In the genomic region with DNA sequence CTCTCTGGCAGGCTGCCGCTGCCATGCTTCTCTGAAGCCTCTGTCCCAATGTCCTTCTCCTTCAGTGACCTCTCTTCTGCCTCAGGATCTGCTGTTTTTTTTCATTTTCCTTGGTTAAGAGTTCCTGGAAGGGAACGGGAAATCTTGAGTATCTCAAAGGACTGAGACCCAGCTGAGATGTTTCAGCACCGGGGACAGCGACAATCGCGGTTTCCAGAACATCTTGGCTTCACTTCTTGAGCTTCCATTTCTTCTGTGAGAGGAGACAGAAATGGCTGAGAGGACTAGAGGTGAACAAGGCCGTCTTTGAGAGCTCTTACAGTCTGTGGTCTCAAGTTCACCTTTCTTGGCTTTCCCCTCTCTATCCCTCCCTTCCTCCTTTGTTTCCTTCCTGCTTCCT, we compare ENCODE assay signal across 10 mouse cellular contexts.
DNase-seq lines count a peak whose midpoint lies in the region; ATAC-seq lines count a peak whose summit lies in the region.
"Had no signal": no experiment of that assay in that cellular context is flagged by ENCODE, and none has a peak within 500 bp of the region (broad histone marks: within the 10 kb centered on the region; RNA-seq: fewer than 3 reads in every experiment).

No protein-coding gene starts in this region.

- H3K9me3 ChIP-seq in heart, embryonic 10.5 days, result no peaks in the 10 kb centered on the region
- no peaks in the 10 kb centered on the region for H3K9me3 ChIP-seq in heart, embryonic 11.5 days (replicated peaks; ENCODE audit: control insufficient read depth, low read length)
- H3K9me3 ChIP-seq: heart, embryonic 13.5 days; neural tube, embryonic 13.5 days had no signal

- no peak overlapping the region for H3K4me2 ChIP-seq in heart, embryonic 11.5 days
- H3K4me2 ChIP-seq: heart, embryonic 13.5 days; neural tube, embryonic 13.5 days had no signal

- ATAC-seq in heart, embryonic 11.5 days (replicated peaks; ENCODE audit: insufficient number of reproducible peaks, low FRiP score, low TSS enrichment), result no peak

- no peaks in the 10 kb centered on the region; the same call in 1 of the 2 replicates for H3K4me1 ChIP-seq in heart, embryonic 10.5 days
- H3K4me1 ChIP-seq in heart, embryonic 11.5 days (ENCODE audit: control insufficient read depth, insufficient read depth, low read length), result no peaks in the 10 kb centered on the region
- H3K4me1 ChIP-seq: heart, embryonic 13.5 days had no signal

- DNase-seq in heart, embryonic 10.5 days (ENCODE audit: low spot score), result peak; percentile 83
- peak; percentile 65 for DNase-seq in 3T3-L1 (ENCODE audit: low read depth, low spot score)
- peak; percentile 70 for DNase-seq in adrenal gland, postnatal 14 days
- peak; percentile 92 for DNase-seq in kidney, postnatal 4 days
- DNase-seq in testis, postnatal 14 days (ENCODE audit: low spot score), result peak; percentile 18
- no peak for DNase-seq in spleen, adult 12 weeks (ENCODE audit: low spot score)
- no peak for DNase-seq in layer of hippocampus, adult 9-11 months

- H3K36me3 ChIP-seq in heart, embryonic 10.5 days, result no peaks in the 10 kb centered on the region
- no peaks in the 10 kb centered on the region for H3K36me3 ChIP-seq in heart, embryonic 11.5 days (ENCODE audit: control insufficient read depth, insufficient read depth, low read length)
- H3K36me3 ChIP-seq: heart, embryonic 13.5 days; neural tube, embryonic 13.5 days had no signal

- H3K4me3 ChIP-seq in heart, embryonic 10.5 days, result no peak overlapping the region
- H3K4me3 ChIP-seq in heart, embryonic 11.5 days (ENCODE audit: low read depth, low read length), result no peak overlapping the region
- H3K4me3 ChIP-seq: heart, embryonic 13.5 days; neural tube, embryonic 13.5 days had no signal

- no peak overlapping the region for H3K9ac ChIP-seq in heart, embryonic 11.5 days (ENCODE audit: low read depth, low read length)
- H3K9ac ChIP-seq: heart, embryonic 13.5 days; neural tube, embryonic 13.5 days had no signal

- no peak overlapping the region for H3K27ac ChIP-seq in heart, embryonic 10.5 days
- no peak overlapping the region for H3K27ac ChIP-seq in heart, embryonic 11.5 days (ENCODE audit: low read depth, low read length)
- H3K27ac ChIP-seq: heart, embryonic 13.5 days; neural tube, embryonic 13.5 days had no signal

- H3K27me3 ChIP-seq in heart, embryonic 10.5 days (ENCODE audit: insufficient read depth, poor library complexity, severe bottlenecking), result peaks cover 25% of the 10 kb centered on the region; the same call in 1 of the 2 replicates
- no peaks in the 10 kb centered on the region for H3K27me3 ChIP-seq in heart, embryonic 11.5 days (ENCODE audit: control insufficient read depth, insufficient read depth, low read length)

- WGBS in heart, embryonic 10.5 days, result 12% methylated on average over 7 of the region's 7 CpGs
- WGBS in heart, embryonic 11.5 days (ENCODE audit: insufficient replicate concordance), result 13% methylated on average over 7 of the region's 7 CpGs

Comparison
In these comparisons a context has a peak if more than half of its experiments do, and no peak if none do; other contexts are left out.
1. DNase-seq: peak in heart, embryonic 10.5 days (single experiment), 3T3-L1 (single experiment), adrenal gland, postnatal 14 days (single experiment), kidney, postnatal 4 days (2 of 2) and testis, postnatal 14 days (single experiment); none in spleen, adult 12 weeks (single experiment) and layer of hippocampus, adult 9-11 months (single experiment).